Mouse (Mus musculus) CH12.LX (cell line): ENCODE measurements around the gene H3f3b. TPM values are rescaled to one million over a fixed set of nuclear protein-coding genes. Genes with fewer than 3 reads are reported as not detected.
"Not testable (repeated sequence)": the region's sequence is repeated elsewhere in the genome, so short reads cannot be mapped to it uniquely, and the experiment has no call there.

Experiments
- DNase-seq: peaks from one replicate; pipeline ENCODE4 v3.0.0-alpha.2; 2013; ENCODE audit errors: extremely low read depth
- H3K27ac ChIP-seq: 2 replicates; pipeline ENCODE4 v1.5.1; 2012; ENCODE audit warnings: low read depth, mild to moderate bottlenecking, control low read depth, moderate library complexity; ENCODE audit not compliant: insufficient read depth
- H3K27me3 ChIP-seq: replicated peaks from 2 replicates; pipeline ENCODE3; 2012; ENCODE audit warnings: inconsistent platforms
- H3K36me3 ChIP-seq, 2 experiments: replicated peaks in 1 of 2; 2 replicates each; pipeline versions ENCODE3 to v1.6.1; 2012; ENCODE audit warnings: inconsistent platforms in 1 of 2, low read length in 1 of 2, mild to moderate bottlenecking in 1 of 2, mixed read lengths in 1 of 2, moderate library complexity in 1 of 2; ENCODE audit not compliant: control insufficient read depth in 1 of 2, insufficient read depth in 1 of 2
- H3K4me1 ChIP-seq, 2 experiments: 2 replicates each; pipeline ENCODE4 v1.6.1; 2012; ENCODE audit warnings: inconsistent platforms in 1 of 2, moderate library complexity in 1 of 2; ENCODE audit not compliant: insufficient read depth in 2 of 2, control insufficient read depth in 1 of 2
- H3K4me2 ChIP-seq: 2 replicates; pipeline ENCODE4 v1.6.1; 2012; ENCODE audit warnings: low read depth, mild to moderate bottlenecking, control low read depth; ENCODE audit not compliant: poor library complexity, insufficient read depth, severe bottlenecking
- H3K4me3 ChIP-seq, 3 experiments: fragments of 150-350 bp in 1 of 3; sonication (generic) in 1 of 3; replicated peaks in 1 of 3; 2 replicates each; pipeline versions ENCODE3 to v1.5.1; 2011 to 2012; ENCODE audit warnings: low read depth in 2 of 3, low read length in 2 of 3, mild to moderate bottlenecking in 2 of 3, moderate library complexity in 2 of 3, control low read depth in 1 of 3, improper control_type of control experiment in 1 of 3, inconsistent platforms in 1 of 3, mixed read lengths in 1 of 3; ENCODE audit not compliant: poor library complexity in 1 of 3
- H3K79me2 ChIP-seq: replicated peaks from 2 replicates; pipeline ENCODE4 v1.6.1; 2012; ENCODE audit warnings: mild to moderate bottlenecking, moderate library complexity; ENCODE audit not compliant: control insufficient read depth, poor library complexity, insufficient read depth, severe bottlenecking; ENCODE audit errors: extremely low read depth
- H3K9ac ChIP-seq: 2 replicates; pipeline ENCODE4 v1.6.1; 2012; ENCODE audit warnings: low read depth, mild to moderate bottlenecking, control low read depth, moderate library complexity; ENCODE audit not compliant: insufficient read depth
- H3K9me3 ChIP-seq: replicated peaks from 2 replicates; pipeline ENCODE3; 2012; ENCODE audit warnings: low read length, inconsistent platforms, mixed read lengths
- CHD1 ChIP-seq: IDR thresholded peaks from 2 replicates; pipeline ENCODE4 v1.6.1; 2012; ENCODE audit warnings: low read depth, low read length, improper control_type of control experiment, inconsistent platforms
- HCFC1 ChIP-seq: IDR thresholded peaks from 2 replicates; pipeline ENCODE4 v1.6.1; 2012; ENCODE audit warnings: low read depth, mild to moderate bottlenecking, inconsistent platforms, low read length, improper control_type of control experiment
- JUN ChIP-seq: IDR thresholded peaks from 2 replicates; pipeline ENCODE4 v1.6.1; 2011; ENCODE audit warnings: low read depth, mild to moderate bottlenecking, low read length, improper control_type of control experiment, moderate library complexity; ENCODE audit not compliant: insufficient read depth
- MAX ChIP-seq: IDR thresholded peaks from 2 replicates; pipeline ENCODE4 v1.6.1; 2011; ENCODE audit warnings: low read length, improper control_type of control experiment
- MAZ ChIP-seq: IDR thresholded peaks from 2 replicates; pipeline ENCODE4 v1.6.1; 2012; ENCODE audit warnings: low read depth, mild to moderate bottlenecking, inconsistent platforms, low read length, improper control_type of control experiment, moderate library complexity
- MEF2A ChIP-seq: IDR thresholded peaks from 2 replicates; pipeline ENCODE4 v1.6.1; 2014; ENCODE audit warnings: low read depth, mild to moderate bottlenecking, inconsistent platforms, low read length, improper control_type of control experiment, borderline replicate concordance
- POLR2A ChIP-seq: IDR thresholded peaks from 2 replicates; pipeline ENCODE4 v1.6.1; 2011; ENCODE audit warnings: low read depth, mild to moderate bottlenecking, improper control_type of control experiment, low read length
- POLR2AphosphoS2 ChIP-seq: IDR thresholded peaks from 2 replicates; pipeline ENCODE4 v1.6.1; 2011; ENCODE audit warnings: low read depth, low read length, improper control_type of control experiment
- USF1 ChIP-seq: IDR thresholded peaks from 2 replicates; pipeline ENCODE4 v1.6.1; 2014; ENCODE audit warnings: low read depth, mild to moderate bottlenecking, inconsistent platforms, low read length, improper control_type of control experiment
- ZC3H11A ChIP-seq: IDR thresholded peaks from 2 replicates; pipeline ENCODE4 v1.6.1; 2012; ENCODE audit warnings: low read depth, mild to moderate bottlenecking, inconsistent platforms, low read length, improper control_type of control experiment
- dilution Hi-C: fragments of 300-500 bp; cut with MboI; formaldehyde crosslinking; loops from 2 replicates; pipeline ENCODE4 v1.14.3; 2020; ENCODE audit warnings: low sequenced_read_pairs; ENCODE audit not compliant: extremely low pct_unique_long_range_greater_than_20kb, extremely low pct_ligation_motif_present
- in situ Hi-C: fragments of 300-500 bp; cut with MboI; formaldehyde crosslinking; loops from 3 replicates; pipeline ENCODE4 v1.14.3; 2019; ENCODE audit warnings: low sequenced_read_pairs, low pct_ligation_motif_present, low pct_unique_long_range_greater_than_20kb, mixed read lengths
- polyA plus RNA-seq: library from polyadenylated mRNA; unstranded; fragments of >175 nt; gene quantifications from 2 replicates; pipeline ENCODE4 v1.2.1, GENCODE M21; 2012; ENCODE audit warnings: low read depth; ENCODE audit not compliant: insufficient read length
- total RNA-seq, 2 experiments: library from RNA; depleted of rRNA; stranded (reverse); fragments of 300-350 nt in 1 of 2; fragments of >200 nt in 1 of 2; gene quantifications; 2 replicates each; pipeline ENCODE4 v1.2.3; 2012 to 2014

The H3f3b gene
- total and polyA plus RNA-seq, 3 experiments = 340 to 889 (median 567) TPM

GRCm38 (mm10) chr11:116023074-116023770 lies 4.5 kb downstream of the H3f3b start:
- Histone ChIP-seq H3K4me1 (peaks cover 2 to 22% of the 10 kb centered on the region in 2 experiments; a peak in 3 of 4 replicates), H3K36me3 (peaks cover 17 to 23% of the 10 kb centered on the region in 2 experiments), H3K27ac (peak overlapping the region; percentile 93), H3K27me3 (peaks cover 13% of the 10 kb centered on the region), H3K9ac (peak overlapping the region; percentile 98), H3K4me2 (peak overlapping the region; percentile 7; the same call in 1 of the 2 replicates), H3K79me2 (peaks cover 11% of the 10 kb centered on the region), H3K4me3 (peak overlapping the region; percentile 60 to 82 (median 81))
- H3K9me3 ChIP-seq, dilution Hi-C loops, DNase-seq: not testable (repeated sequence)
- TF ChIP-seq CHD1 = 0 out of 2 replicates have a peak, but pooled peaks have one; percentile 4
- in situ Hi-C loops = loop anchor here (25.0 kb wide), 1 partner anchor 411 kb away; the partner anchor contains the start of genes Gga3, Mif4gd and Mrps7

GRCm38 (mm10) chr11:116022256-116022780 lies 5.4 kb downstream of the H3f3b start:
- H3K79me2 ChIP-seq = peaks cover 11% of the 10 kb centered on the region
- H3K4me2 ChIP-seq = no peak overlapping the region; the same call in 1 of the 2 replicates
- H3K4me3 ChIP-seq = peak overlapping the region; percentile 5 to 40 (median 25)
- peak overlapping the region; percentile 38; the same call in 1 of the 2 replicates for H3K9ac ChIP-seq
- peaks cover 10% of the 10 kb centered on the region for H3K27me3 ChIP-seq
- TF ChIP-seq HCFC1 (no peak), USF1 (no peak), MAX (no peak), ZC3H11A (no peak), MAZ (no peak), MEF2A (no peak)
- H3K4me1 ChIP-seq = peaks cover 0 to 22% of the 10 kb centered on the region in 2 experiments; a peak in 2 of 4 replicates
- no peak for DNase-seq
- peaks cover 17 to 23% of the 10 kb centered on the region in 2 experiments for H3K36me3 ChIP-seq
- H3K9me3 ChIP-seq = no peaks in the 10 kb centered on the region
- dilution Hi-C loops = no loop called here
- no peak overlapping the region for H3K27ac ChIP-seq
- in situ Hi-C loops = loop anchor here (25.0 kb wide), 1 partner anchor 410 kb away; the partner anchor contains the start of genes Gga3, Mif4gd and Mrps7

GRCm38 (mm10) chr11:116021328-116022220 lies 6.2 kb downstream of the H3f3b start:
- Histone ChIP-seq H3K4me3 (no peak overlapping the region), H3K27ac (no peak overlapping the region), H3K27me3 (peaks cover 6% of the 10 kb centered on the region), H3K36me3 (peaks cover 17 to 23% of the 10 kb centered on the region in 2 experiments), H3K4me2 (peak overlapping the region; percentile 21; the same call in 1 of the 2 replicates), H3K9me3 (no peaks in the 10 kb centered on the region), H3K4me1 (peaks cover 0 to 22% of the 10 kb centered on the region in 2 experiments; a peak in 2 of 4 replicates), H3K79me2 (peaks cover 11% of the 10 kb centered on the region), H3K9ac (no peak overlapping the region; the same call in 1 of the 2 replicates)
- no peak for DNase-seq
- dilution Hi-C loops (no loop called here), in situ Hi-C loops (loop anchor here (25.0 kb wide), 1 partner anchor 409 kb away; the partner anchor contains the start of genes Gga3, Mif4gd and Mrps7)
- TF ChIP-seq POLR2AphosphoS2 = peak; percentile 99
- no peak for TF ChIP-seq JUN
- TF ChIP-seq POLR2A = peak; percentile 49; the same call in 1 of the 2 replicates
